In the genomic region with DNA sequence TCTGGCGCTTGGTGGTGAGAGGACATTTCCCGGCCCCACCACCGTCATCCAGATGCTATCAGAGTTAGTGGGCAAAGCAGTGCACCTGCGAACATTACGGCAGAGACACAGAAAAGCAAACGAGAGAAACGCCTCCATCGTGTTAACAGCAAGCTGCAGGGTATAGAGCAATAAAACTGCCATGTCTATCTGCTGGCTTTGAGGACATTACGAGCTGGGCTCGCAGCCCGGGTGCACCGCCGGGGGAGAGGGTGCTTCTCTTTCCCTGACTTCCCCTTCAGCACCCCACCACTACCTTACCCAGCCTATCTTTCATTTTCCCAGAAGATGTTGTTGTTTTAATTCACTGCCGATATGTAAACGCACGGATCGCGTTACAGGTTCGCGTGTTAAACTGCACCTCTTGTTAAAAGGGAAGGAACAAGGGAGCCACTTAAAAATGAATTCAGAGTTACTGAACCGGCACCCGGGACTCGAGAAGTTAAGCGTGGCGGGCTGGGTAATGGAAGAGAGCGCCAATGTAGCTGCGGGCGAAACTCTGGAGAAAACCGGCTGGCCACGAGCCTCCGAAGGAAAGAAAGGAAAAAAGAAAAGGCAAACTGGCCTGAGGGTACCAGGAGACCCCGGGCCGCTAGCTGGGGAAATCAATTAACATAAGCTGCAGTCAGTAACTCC, we compare ENCODE assay signal across 11 mouse cellular contexts. TPM values are rescaled to one million over a fixed set of nuclear protein-coding genes. Genes with fewer than 3 reads are reported as not detected.
DNase-seq lines count a peak whose midpoint lies in the region; ATAC-seq and TF ChIP-seq lines count a peak whose summit lies in the region.
"Had no signal": no experiment of that assay in that cellular context is flagged by ENCODE, and none has a peak within 500 bp of the region (broad histone marks: within the 10 kb centered on the region; RNA-seq: fewer than 3 reads in every experiment).

No protein-coding gene starts in this region.

- H3K4me3 ChIP-seq in hindbrain, embryonic 12.5 days = peak overlapping the region; percentile 0; the same call in 1 of the 2 replicates
- no peak overlapping the region; the same call in 1 of the 2 replicates for H3K4me3 ChIP-seq in hindbrain, embryonic 16.5 days (ENCODE audit: low read length)
- peak overlapping the region; percentile 43 for H3K4me3 ChIP-seq in forebrain, embryonic 13.5 days
- peak overlapping the region; percentile 8; the same call in 1 of the 2 replicates for H3K4me3 ChIP-seq in liver, postnatal 0 days (ENCODE audit: low read depth, low read length)

- no peak for TF ChIP-seq POLR2A in brain, embryonic 14.5 days (IDR thresholded peaks at IDR 0.05; ENCODE audit: borderline replicate concordance, extremely low read depth, insufficient read depth, insufficient read length, poor library complexity, severe bottlenecking)

- WGBS in hindbrain, embryonic 12.5 days = under 1% methylated on average over 33 of the region's 33 CpGs
- WGBS in hindbrain, embryonic 16.5 days = under 1% methylated on average over 33 of the region's 33 CpGs
- under 1% methylated on average over 33 of the region's 33 CpGs for WGBS in forebrain, embryonic 13.5 days
- WGBS in liver, postnatal 0 days (ENCODE audit: insufficient replicate concordance) = 1% methylated on average over 33 of the region's 33 CpGs

- peaks cover 23% of the 10 kb centered on the region for H3K4me1 ChIP-seq in hindbrain, embryonic 12.5 days
- H3K4me1 ChIP-seq in hindbrain, embryonic 16.5 days (ENCODE audit: control insufficient read depth, insufficient read depth, low read depth, low read length) = peaks cover 14% of the 10 kb centered on the region
- H3K4me1 ChIP-seq in forebrain, embryonic 13.5 days = peaks cover 36% of the 10 kb centered on the region
- peaks cover 12% of the 10 kb centered on the region for H3K4me1 ChIP-seq in liver, postnatal 0 days (ENCODE audit: insufficient read depth)

- H3K4me2 ChIP-seq in hindbrain, embryonic 12.5 days (replicated peaks) = no peak overlapping the region; the same call in 1 of the 2 replicates
- H3K4me2 ChIP-seq in hindbrain, embryonic 16.5 days (ENCODE audit: low read length) = no peak overlapping the region
- H3K4me2 ChIP-seq in forebrain, embryonic 13.5 days = peak overlapping the region; percentile 47
- peak overlapping the region; percentile 32 for H3K4me2 ChIP-seq in liver, postnatal 0 days (ENCODE audit: low read depth, low read length)

- TF ChIP-seq CTCF in brain, embryonic 14.5 days (IDR thresholded peaks at IDR 0.05; ENCODE audit: borderline replicate concordance, extremely low read depth, insufficient read depth, insufficient read length) = no peak
- no peak for TF ChIP-seq CTCF in liver, postnatal 0 days (IDR thresholded peaks at IDR 0.05; ENCODE audit: low read depth)

- no peak overlapping the region for H3K9ac ChIP-seq in hindbrain, embryonic 12.5 days
- no peak overlapping the region for H3K9ac ChIP-seq in hindbrain, embryonic 16.5 days (ENCODE audit: low read depth, low read length)
- peak overlapping the region; percentile 70 for H3K9ac ChIP-seq in forebrain, embryonic 13.5 days
- no peak overlapping the region for H3K9ac ChIP-seq in liver, postnatal 0 days (replicated peaks)

- TF ChIP-seq EP300 in liver, postnatal 0 days (IDR thresholded peaks at IDR 0.05; ENCODE audit: low read depth) = no peak

- H3K27ac ChIP-seq in hindbrain, embryonic 12.5 days = no peak overlapping the region
- H3K27ac ChIP-seq in hindbrain, embryonic 16.5 days (ENCODE audit: low read depth, low read length) = no peak overlapping the region
- peak overlapping the region; percentile 94 for H3K27ac ChIP-seq in forebrain, embryonic 13.5 days
- H3K27ac ChIP-seq in liver, postnatal 0 days (ENCODE audit: low read depth) = no peak overlapping the region

- peaks cover 91% of the 10 kb centered on the region for H3K27me3 ChIP-seq in hindbrain, embryonic 12.5 days
- H3K27me3 ChIP-seq in hindbrain, embryonic 16.5 days (replicated peaks; ENCODE audit: control insufficient read depth, insufficient read depth, low read length) = peaks cover 59% of the 10 kb centered on the region
- H3K27me3 ChIP-seq in forebrain, embryonic 13.5 days = peaks cover 92% of the 10 kb centered on the region
- H3K27me3 ChIP-seq in liver, postnatal 0 days (ENCODE audit: insufficient read depth, low read length) = peaks cover 96% of the 10 kb centered on the region

- ATAC-seq in hindbrain, embryonic 12.5 days (ENCODE audit: low FRiP score) = no peak
- no peak for ATAC-seq in hindbrain, embryonic 16.5 days
- ATAC-seq in forebrain, embryonic 13.5 days = no peak
- no peak for ATAC-seq in liver, postnatal 0 days

- no peaks in the 10 kb centered on the region for H3K9me3 ChIP-seq in hindbrain, embryonic 12.5 days (replicated peaks)
- H3K9me3 ChIP-seq in hindbrain, embryonic 16.5 days (ENCODE audit: control insufficient read depth, low read length) = no peaks in the 10 kb centered on the region
- H3K9me3 ChIP-seq in forebrain, embryonic 13.5 days (replicated peaks) = no peaks in the 10 kb centered on the region
- no peaks in the 10 kb centered on the region for H3K9me3 ChIP-seq in liver, postnatal 0 days (ENCODE audit: low read length)
- H3K9me3 ChIP-seq: G1E had no signal

- peak; percentile 67 for DNase-seq in brain, embryonic 14.5 days (ENCODE audit: low read depth)
- DNase-seq in liver, postnatal 0 days = no peak
- DNase-seq in layer of hippocampus, adult 8-10 months (ENCODE audit: low spot score in 2 of 2) = no peak
- DNase-seq in ovary, postnatal 14 days (ENCODE audit: low spot score) = no peak
- DNase-seq in urinary bladder, postnatal 36 days (ENCODE audit: low spot score in 2 of 2) = no peak
- DNase-seq: cerebellum, postnatal 14 days had no signal

- H3K36me3 ChIP-seq in hindbrain, embryonic 12.5 days = no peaks in the 10 kb centered on the region
- no peaks in the 10 kb centered on the region for H3K36me3 ChIP-seq in hindbrain, embryonic 16.5 days (ENCODE audit: control insufficient read depth, insufficient read depth, low read length)
- no peaks in the 10 kb centered on the region for H3K36me3 ChIP-seq in forebrain, embryonic 13.5 days (ENCODE audit: poor library complexity, severe bottlenecking)
- H3K36me3 ChIP-seq in liver, postnatal 0 days (replicated peaks; ENCODE audit: insufficient read depth, low read length) = no peaks in the 10 kb centered on the region
- H3K36me3 ChIP-seq: G1E had no signal

RNA-seq across cellular contexts. Expression of gene Dlx6, which starts 2.6 kb away (rescaled TPM):
- polyA plus RNA-seq in hindbrain, embryonic 12.5 days (2016; fragmentation: Nextera tagmentation; extraction: Ambion mirVana) = 1.0 and 2.6 TPM in 2 replicates
- 0.45 TPM in 1 of 2 replicates, not detected in the other for polyA plus RNA-seq in hindbrain, embryonic 16.5 days (2015; fragmentation: Nextera tagmentation; extraction: Ambion mirVana)
- 13.2 and 22.9 TPM in 2 replicates for polyA plus RNA-seq in brain, embryonic 14.5 days (2012; rRNA removed)
- 15.5 and 16.2 TPM in 2 replicates for polyA plus RNA-seq in forebrain, embryonic 13.5 days (2015; fragmentation: Nextera tagmentation; extraction: Ambion mirVana)
- not detected in 2 replicates for polyA plus RNA-seq in liver, postnatal 0 days (2015; fragmentation: Nextera tagmentation; extraction: Ambion mirVana)
- 1 to 10 TPM; 5.4 to 8.7 (median 6.5) TPM for total RNA-seq in layer of hippocampus, adult 8-10 months (2022)
- total RNA-seq: monocyte, adult 5-6 weeks had no signal
- polyA plus RNA-seq: G1E had no signal

RNA-seq across cellular contexts. Expression of gene Dlx5, which starts 21.3 kb away (rescaled TPM):
- 10.7 and 19.2 TPM in 2 replicates for polyA plus RNA-seq in hindbrain, embryonic 12.5 days (2016; fragmentation: Nextera tagmentation; extraction: Ambion mirVana)
- 3.7 TPM in 1 of 2 replicates, not detected in the other for polyA plus RNA-seq in hindbrain, embryonic 16.5 days (2015; fragmentation: Nextera tagmentation; extraction: Ambion mirVana)
- 15.5 and 20.4 TPM in 2 replicates for polyA plus RNA-seq in brain, embryonic 14.5 days (2012; rRNA removed)
- polyA plus RNA-seq in forebrain, embryonic 13.5 days (2015; fragmentation: Nextera tagmentation; extraction: Ambion mirVana) = 84.5 and 91.5 TPM in 2 replicates
- not detected in 2 replicates for polyA plus RNA-seq in liver, postnatal 0 days (2015; fragmentation: Nextera tagmentation; extraction: Ambion mirVana)
- total RNA-seq in layer of hippocampus, adult 8-10 months (2022) = 1 to 10 TPM; 3.8 to 6.0 (median 4.7) TPM
- total RNA-seq: G1E; monocyte, adult 5-6 weeks had no signal
- polyA plus RNA-seq: G1E had no signal

Comparison
In these comparisons a context has a peak if more than half of its experiments do, and no peak if none do; other contexts are left out.
1. H3K4me2 ChIP-seq: peak in forebrain, embryonic 13.5 days (single experiment) and liver, postnatal 0 days (single experiment); none in hindbrain, embryonic 12.5 days (single experiment) and hindbrain, embryonic 16.5 days (single experiment).